Mouse (Mus musculus): ENCODE measurements at regions not wholly inside any gene's neighbourhood (a gene's known extent, or its start where the extent isn't known, plus 50 kb on each side); places are given as distances from the start of the nearest gene placed in this dataset.

DNA sequence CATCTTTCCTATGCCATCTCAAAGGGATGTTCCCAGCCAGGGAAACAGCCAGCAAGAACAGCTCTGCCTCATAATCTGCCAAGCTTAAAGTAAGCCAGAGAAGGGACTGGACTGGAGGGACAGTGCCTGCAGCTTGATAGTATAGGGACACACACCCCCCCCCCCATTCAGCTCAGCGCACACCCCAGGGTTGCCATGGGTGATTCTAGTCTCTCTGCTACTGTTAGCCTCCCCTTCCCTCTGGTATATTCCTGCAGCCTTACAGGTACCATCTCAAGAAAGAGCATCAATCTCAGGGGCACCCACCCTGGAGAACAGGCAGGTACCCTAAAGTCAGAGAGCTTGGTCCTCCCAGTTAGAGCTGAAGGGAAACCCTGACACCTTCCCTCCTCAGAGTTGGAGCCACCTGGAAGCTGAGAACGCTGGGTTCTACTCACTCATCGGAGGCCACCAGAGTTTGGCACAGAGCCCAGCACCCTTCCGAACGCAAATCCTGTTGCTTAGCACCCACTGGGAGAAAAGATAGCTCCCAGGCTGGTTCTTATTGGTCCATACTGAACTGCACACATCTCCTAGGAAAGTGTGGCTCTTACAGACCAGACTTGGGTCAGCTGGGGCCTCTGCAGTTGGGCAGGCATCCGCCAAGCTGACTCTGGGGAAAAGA is 79.5 kb downstream of the Gm26897 start:
- H3K4me3 ChIP-seq (ENCODE audit: low read length), result no peak overlapping the region
- H3K4me1 ChIP-seq (ENCODE audit: insufficient read depth, low read length), result no peaks in the 10 kb centered on the region; the same call in 1 of the 2 replicates
- H3K9me3 ChIP-seq (ENCODE audit: low read length), result no peaks in the 10 kb centered on the region
- ATAC-seq (peak; percentile 33; the same call in 1 of the 2 replicates), DNase-seq (ENCODE audit: low spot score) (peak; percentile 42)
- no peaks in the 10 kb centered on the region for H3K27me3 ChIP-seq (ENCODE audit: insufficient read depth, low read length)
- H3K9ac ChIP-seq (replicated peaks; ENCODE audit: low read length), result no peak overlapping the region
- no peaks in the 10 kb centered on the region for H3K36me3 ChIP-seq (ENCODE audit: insufficient read depth, low read length)
- H3K4me2 ChIP-seq (ENCODE audit: low read depth, low read length), result no peak overlapping the region
- TF ChIP-seq CTCF (IDR thresholded peaks at IDR 0.05; ENCODE audit: low read depth), result no peak
- 41% methylated on average over 6 of the region's 6 CpGs for WGBS
- no peak overlapping the region for H3K27ac ChIP-seq

GRCm38 (mm10) chr5:111814893-111815760 is 81.4 kb downstream of the Gm26897 start:
- no peak overlapping the region for H3K4me3 ChIP-seq (ENCODE audit: low read length)
- H3K36me3 ChIP-seq (ENCODE audit: insufficient read depth, low read length), result no peaks in the 10 kb centered on the region
- DNase-seq (ENCODE audit: low spot score) (no peak), ATAC-seq (no peak)
- no peak overlapping the region for H3K4me2 ChIP-seq (ENCODE audit: low read depth, low read length)
- no peak for TF ChIP-seq CTCF (IDR thresholded peaks at IDR 0.05; ENCODE audit: low read depth)
- no peak overlapping the region for H3K9ac ChIP-seq (replicated peaks; ENCODE audit: low read length)
- H3K27me3 ChIP-seq (ENCODE audit: insufficient read depth, low read length), result no peaks in the 10 kb centered on the region
- no peaks in the 10 kb centered on the region for H3K9me3 ChIP-seq (ENCODE audit: low read length)
- H3K4me1 ChIP-seq (ENCODE audit: insufficient read depth, low read length), result no peaks in the 10 kb centered on the region; the same call in 1 of the 2 replicates
- WGBS, result 92% methylated on average over 20 of the region's 20 CpGs
- no peak overlapping the region for H3K27ac ChIP-seq

- Histone ChIP-seq H3K27me3 (ENCODE audit: insufficient read depth, low read length) (no peaks in the 10 kb centered on the region), H3K4me2 (ENCODE audit: low read depth, low read length) (no peak overlapping the region), H3K36me3 (ENCODE audit: insufficient read depth, low read length) (no peaks in the 10 kb centered on the region), H3K27ac (no peak overlapping the region), H3K4me1 (ENCODE audit: insufficient read depth, low read length) (peaks cover 8% of the 10 kb centered on the region; the same call in 1 of the 2 replicates), H3K9ac (replicated peaks; ENCODE audit: low read length) (no peak overlapping the region), H3K4me3 (ENCODE audit: low read length) (no peak overlapping the region), H3K9me3 (ENCODE audit: low read length) (no peaks in the 10 kb centered on the region)
- TF ChIP-seq CTCF (IDR thresholded peaks at IDR 0.05; ENCODE audit: low read depth), result no peak
- WGBS, result 77% methylated on average over 9 of the region's 9 CpGs
- DNase-seq (ENCODE audit: low spot score) (no peak), ATAC-seq (no peak)
Measured at GRCm38 (mm10) chr5:111820963-111821362, 87.2 kb downstream of the Gm26897 start.

DNA sequence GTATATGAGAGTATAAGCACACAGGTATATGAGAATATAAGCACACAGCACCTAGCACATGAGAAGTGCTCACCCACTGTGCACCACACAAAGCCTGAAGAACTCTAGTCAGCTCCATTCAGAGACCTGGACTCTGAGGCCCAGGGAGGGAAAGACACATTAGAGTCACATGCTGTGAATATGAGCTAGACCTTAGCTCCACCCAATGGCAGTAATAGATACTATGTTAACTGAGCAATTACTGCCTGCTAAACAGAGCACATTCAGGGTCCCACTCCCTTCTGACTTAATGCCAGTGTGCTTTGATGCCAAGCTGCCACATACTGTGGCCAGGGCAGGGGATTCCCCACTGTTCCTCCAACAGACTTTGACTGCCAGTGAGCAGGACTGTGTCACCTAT is 89.2 kb downstream of the Gm26897 start:
- no peak for TF ChIP-seq CTCF (IDR thresholded peaks at IDR 0.05; ENCODE audit: low read depth)
- Histone ChIP-seq H3K4me2 (ENCODE audit: low read depth, low read length) (no peak overlapping the region), H3K9ac (replicated peaks; ENCODE audit: low read length) (no peak overlapping the region), H3K27ac (no peak overlapping the region), H3K4me1 (ENCODE audit: insufficient read depth, low read length) (peaks cover 8% of the 10 kb centered on the region; the same call in 1 of the 2 replicates), H3K27me3 (ENCODE audit: insufficient read depth, low read length) (no peaks in the 10 kb centered on the region), H3K36me3 (ENCODE audit: insufficient read depth, low read length) (no peaks in the 10 kb centered on the region), H3K4me3 (ENCODE audit: low read length) (no peak overlapping the region), H3K9me3 (ENCODE audit: low read length) (no peaks in the 10 kb centered on the region)
- ATAC-seq (no peak), DNase-seq (ENCODE audit: low spot score) (no peak)

- H3K27me3 ChIP-seq (ENCODE audit: insufficient read depth, low read length), result no peaks in the 10 kb centered on the region
- no peak for DNase-seq (ENCODE audit: low spot score)
- no peak overlapping the region for H3K9ac ChIP-seq (replicated peaks; ENCODE audit: low read length)
- no peak overlapping the region for H3K4me3 ChIP-seq (ENCODE audit: low read length)
- H3K9me3 ChIP-seq (ENCODE audit: low read length), result no peaks in the 10 kb centered on the region
- H3K27ac ChIP-seq, result no peak overlapping the region
- no peak for TF ChIP-seq CTCF (IDR thresholded peaks at IDR 0.05; ENCODE audit: low read depth)
- ATAC-seq, result no peak
- 47% methylated on average over 4 of the region's 4 CpGs for WGBS
- no peak overlapping the region for H3K4me2 ChIP-seq (ENCODE audit: low read depth, low read length)
- peaks cover 8% of the 10 kb centered on the region; the same call in 1 of the 2 replicates for H3K4me1 ChIP-seq (ENCODE audit: insufficient read depth, low read length)
- H3K36me3 ChIP-seq (ENCODE audit: insufficient read depth, low read length), result no peaks in the 10 kb centered on the region
Measured at GRCm38 (mm10) chr5:111823420-111823819, 89.7 kb downstream of the Gm26897 start.

DNA sequence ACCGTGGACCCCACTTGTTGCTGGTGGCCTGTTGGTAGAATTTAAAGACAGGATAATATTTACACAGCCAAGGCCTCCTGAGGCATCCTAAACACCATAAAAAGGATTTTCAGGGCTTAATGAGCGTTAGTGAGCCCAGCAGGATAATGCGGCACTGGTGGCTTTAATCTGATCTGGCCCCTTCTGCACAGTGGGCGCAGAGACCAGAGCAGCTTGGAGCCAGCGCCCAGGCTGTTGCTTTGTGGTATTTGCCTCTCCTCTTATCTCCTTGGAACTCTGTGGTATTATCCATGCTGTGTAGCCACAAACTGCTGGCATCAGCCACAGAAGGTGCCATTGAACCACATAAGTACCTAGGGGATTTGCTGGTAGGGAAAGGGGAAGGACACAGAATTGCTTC is 90.1 kb downstream of the Gm26897 start:
- Histone ChIP-seq H3K4me3 (ENCODE audit: low read length) (no peak overlapping the region), H3K9ac (replicated peaks; ENCODE audit: low read length) (no peak overlapping the region), H3K27ac (no peak overlapping the region), H3K27me3 (ENCODE audit: insufficient read depth, low read length) (no peaks in the 10 kb centered on the region), H3K4me2 (ENCODE audit: low read depth, low read length) (no peak overlapping the region), H3K36me3 (ENCODE audit: insufficient read depth, low read length) (no peaks in the 10 kb centered on the region), H3K4me1 (ENCODE audit: insufficient read depth, low read length) (peaks cover 8% of the 10 kb centered on the region; the same call in 1 of the 2 replicates), H3K9me3 (ENCODE audit: low read length) (no peaks in the 10 kb centered on the region)
- ATAC-seq (no peak), DNase-seq (ENCODE audit: low spot score) (no peak)
- WGBS, result 36% methylated on average over 5 of the region's 5 CpGs
- no peak for TF ChIP-seq CTCF (IDR thresholded peaks at IDR 0.05; ENCODE audit: low read depth)
